Mouse (Mus musculus): ENCODE data around the gene Wdr89.

DNA sequence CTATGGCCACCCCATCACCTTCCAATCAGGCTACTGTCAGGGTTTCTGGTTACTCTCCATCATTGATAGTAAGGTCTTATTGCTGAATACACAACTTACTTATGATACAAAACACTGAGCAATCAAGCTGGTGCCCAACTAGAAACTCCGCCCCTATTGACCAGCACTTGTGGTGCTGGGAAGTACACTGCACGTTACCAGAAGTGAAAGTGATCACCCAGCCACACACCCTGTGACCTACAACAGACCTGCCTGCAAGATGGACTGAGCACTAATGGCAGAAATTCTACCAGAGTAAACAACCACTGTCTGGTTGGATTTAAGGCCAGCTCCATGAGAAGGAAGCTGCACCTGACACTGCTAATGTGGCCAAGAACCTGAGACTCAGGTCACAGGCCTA lies 31.0 kb downstream of the Wdr89 start:
- TF ChIP-seq POLR2A (IDR thresholded peaks at IDR 0.05; ENCODE audit: insufficient read length, low read depth) (no peak), MYOG (IDR thresholded peaks at IDR 0.05; ENCODE audit: control insufficient read depth in 1 of 3, insufficient read depth in 1 of 3, insufficient read length in 2 of 3, low read depth in 2 of 3) (no peak), REST (IDR thresholded peaks at IDR 0.05; ENCODE audit: insufficient read depth, insufficient read length) (no peak), MAX (IDR thresholded peaks at IDR 0.05; ENCODE audit: low read depth) (no peak), USF1 (IDR thresholded peaks at IDR 0.05; ENCODE audit: low read depth) (no peak), POLR2AphosphoS2 (IDR thresholded peaks at IDR 0.05; ENCODE audit: insufficient read length, low read depth) (no peak), TCF12 (IDR thresholded peaks at IDR 0.05; ENCODE audit: insufficient read depth, poor library complexity, severe bottlenecking) (no peak), E2F4 (IDR thresholded peaks at IDR 0.05; ENCODE audit: insufficient read depth) (no peak), TCF3 (IDR thresholded peaks at IDR 0.05; ENCODE audit: insufficient read length, low read depth) (no peak)

Measured in myocyte (in vitro differentiated cells).